Mouse (Mus musculus) kidney, postnatal 10 days (tissue): ENCODE results near the gene Il12rb2.
A peak's percentile ranks its signal among the peaks of the same experiment; 100 is the strongest.

Experiments used
- DNase-seq: peaks from one replicate; pipeline ENCODE4 v3.0.0; 2021; ENCODE audit warnings: mixed read lengths

The Il12rb2 gene

DNA sequence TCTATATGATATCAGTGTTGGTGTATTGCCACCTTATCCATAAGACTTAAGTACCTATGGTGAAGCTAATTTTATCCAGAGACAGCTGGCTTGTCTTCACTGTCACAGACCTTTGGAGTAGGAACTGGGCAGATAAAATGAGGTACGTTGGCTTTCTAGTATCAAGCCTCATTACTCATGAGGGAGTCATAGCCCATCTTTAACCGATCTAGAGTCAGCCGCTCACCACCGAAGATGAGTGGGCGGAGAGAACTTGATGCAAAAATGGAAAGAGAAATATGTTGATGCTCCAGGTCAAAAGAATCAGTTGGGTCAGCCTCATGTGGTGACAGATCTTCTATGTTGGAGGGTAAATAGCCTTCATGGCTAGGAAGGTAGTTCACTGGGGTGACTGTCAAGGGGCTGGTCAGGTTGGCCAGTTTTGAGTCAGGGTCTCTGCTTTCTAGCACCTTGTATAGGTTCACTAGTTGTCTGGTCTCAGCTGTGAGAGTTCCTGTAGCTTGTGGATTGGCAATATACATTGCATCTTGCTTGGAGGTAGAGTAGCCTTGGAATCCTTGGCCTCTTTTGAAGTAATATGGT lies 83.9 kb downstream of the Il12rb2 start:
- DNase-seq, result no peak

DNA sequence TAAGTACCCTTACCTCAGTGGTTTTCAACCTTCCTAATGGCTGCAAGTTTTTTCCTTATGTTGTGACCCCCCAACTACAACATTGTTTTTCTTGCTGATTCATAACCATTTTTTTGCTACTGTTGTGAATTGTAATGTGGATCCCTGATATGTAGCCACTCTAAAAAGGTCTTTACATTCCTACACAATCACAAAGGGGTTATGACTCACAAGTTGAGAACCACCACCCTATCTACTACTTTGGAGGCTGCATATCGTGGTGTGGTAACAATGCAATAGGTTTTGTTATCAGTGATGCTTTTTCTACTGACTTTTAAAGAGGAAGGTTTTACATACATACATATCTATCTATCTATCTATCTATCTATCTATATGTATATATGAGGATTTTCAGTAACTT lies 93.1 kb downstream of the Il12rb2 start:
- DNase-seq, result no peak

DNA sequence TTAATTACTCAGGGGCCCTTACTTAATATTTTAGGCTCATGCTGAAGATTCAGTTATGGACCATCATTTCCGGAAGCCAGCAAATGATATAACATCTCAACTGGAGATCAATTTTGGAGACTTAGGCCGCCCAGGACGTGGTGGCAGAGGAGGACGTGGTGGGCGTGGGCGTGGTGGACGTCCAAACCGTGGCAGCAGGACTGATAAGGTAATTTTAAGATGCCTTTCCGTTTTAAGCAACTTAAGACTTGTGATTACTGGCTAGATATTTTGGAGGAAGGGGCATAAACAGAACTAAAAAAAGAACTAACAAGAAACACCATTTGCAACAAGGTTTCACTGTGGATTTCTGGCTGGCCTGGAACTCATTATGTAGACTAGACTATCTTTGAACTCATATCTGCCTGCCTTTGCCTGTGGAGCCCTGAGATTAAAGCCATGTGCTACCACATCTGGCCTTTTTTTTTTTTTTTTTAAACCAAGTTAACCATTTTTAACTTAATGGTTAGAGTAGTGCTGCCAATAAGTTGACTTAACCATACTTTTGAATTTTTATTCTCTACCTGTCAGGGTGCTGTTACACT lies 94.3 kb downstream of the Il12rb2 start:
- DNase-seq, result no peak

DNA sequence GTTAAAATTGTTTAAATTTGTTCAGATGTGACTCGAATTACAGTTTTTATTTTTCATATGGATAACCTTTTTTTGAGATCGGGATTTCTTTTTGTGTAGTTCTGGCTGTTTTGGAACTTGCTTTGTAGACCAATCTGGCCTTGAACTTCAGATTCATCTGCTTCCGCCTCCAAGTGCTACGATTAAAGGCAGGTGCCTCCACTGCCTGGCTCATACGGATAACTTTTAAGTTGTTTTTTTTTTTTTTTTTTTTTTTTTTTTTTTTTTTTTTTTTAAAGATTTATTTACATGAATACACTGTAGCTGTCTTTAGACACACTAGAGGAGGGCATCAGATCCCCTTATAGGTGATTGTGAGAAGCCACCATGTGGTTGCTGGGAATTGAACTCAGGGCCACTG lies 98.0 kb downstream of the Il12rb2 start:
- DNase-seq, result no peak

DNA sequence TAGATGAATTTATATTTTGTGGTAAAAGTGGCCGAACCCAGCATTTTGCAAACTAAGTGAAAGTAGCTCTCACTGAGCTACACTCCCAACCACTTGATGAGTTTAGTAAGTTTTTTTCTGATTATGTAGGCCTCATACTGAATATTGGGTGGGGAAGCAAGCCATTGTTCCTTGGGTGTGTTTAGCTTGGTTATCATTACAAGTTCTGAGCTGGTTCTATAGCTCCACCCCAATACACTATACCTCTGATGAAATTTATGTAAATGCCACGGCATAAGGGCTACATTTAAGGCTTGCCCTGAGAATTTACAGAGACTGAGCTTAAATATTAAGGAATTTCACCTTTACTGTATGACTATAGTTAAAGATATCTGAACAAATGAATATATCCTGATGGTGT lies 106.5 kb downstream of the Il12rb2 start:
- no peak for DNase-seq

DNA sequence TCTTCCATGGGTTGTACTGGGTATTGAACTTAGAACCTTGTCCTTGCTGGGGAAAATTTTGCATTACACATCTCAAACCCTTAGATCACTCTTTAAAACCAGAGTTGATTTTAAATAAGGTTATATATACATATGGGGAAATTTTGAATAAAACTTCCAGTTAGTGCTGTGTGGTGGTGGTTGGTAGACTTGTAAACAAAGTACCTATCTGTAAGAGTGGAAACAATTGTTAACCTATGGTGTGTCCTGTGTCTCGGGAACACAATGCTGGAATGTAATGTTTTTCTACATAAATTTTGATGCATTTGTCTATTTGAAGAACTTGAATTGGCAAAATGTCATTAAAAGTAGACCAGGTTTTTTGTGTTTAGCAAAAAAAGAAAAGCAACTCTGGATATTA lies 107.0 kb downstream of the Il12rb2 start:
- no peak for DNase-seq

DNA sequence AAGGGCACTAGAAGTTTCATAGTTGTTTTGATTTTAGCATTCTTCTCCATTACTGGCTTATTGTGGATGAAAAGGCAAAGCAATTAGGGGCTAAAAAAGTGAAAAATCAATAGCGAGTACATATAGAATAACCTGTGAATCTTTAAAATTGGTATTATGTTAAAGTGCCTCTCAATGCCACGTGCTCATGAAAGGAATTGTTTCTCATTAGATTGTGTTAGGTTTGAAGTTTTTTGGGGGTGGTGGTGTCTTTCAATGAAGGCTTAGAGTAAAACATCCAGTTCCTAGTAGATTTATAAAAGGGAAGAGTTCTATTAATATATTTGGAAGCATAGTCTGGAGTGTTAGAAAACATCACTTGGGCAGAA lies 107.8 kb downstream of the Il12rb2 start:
- no peak for DNase-seq

DNA sequence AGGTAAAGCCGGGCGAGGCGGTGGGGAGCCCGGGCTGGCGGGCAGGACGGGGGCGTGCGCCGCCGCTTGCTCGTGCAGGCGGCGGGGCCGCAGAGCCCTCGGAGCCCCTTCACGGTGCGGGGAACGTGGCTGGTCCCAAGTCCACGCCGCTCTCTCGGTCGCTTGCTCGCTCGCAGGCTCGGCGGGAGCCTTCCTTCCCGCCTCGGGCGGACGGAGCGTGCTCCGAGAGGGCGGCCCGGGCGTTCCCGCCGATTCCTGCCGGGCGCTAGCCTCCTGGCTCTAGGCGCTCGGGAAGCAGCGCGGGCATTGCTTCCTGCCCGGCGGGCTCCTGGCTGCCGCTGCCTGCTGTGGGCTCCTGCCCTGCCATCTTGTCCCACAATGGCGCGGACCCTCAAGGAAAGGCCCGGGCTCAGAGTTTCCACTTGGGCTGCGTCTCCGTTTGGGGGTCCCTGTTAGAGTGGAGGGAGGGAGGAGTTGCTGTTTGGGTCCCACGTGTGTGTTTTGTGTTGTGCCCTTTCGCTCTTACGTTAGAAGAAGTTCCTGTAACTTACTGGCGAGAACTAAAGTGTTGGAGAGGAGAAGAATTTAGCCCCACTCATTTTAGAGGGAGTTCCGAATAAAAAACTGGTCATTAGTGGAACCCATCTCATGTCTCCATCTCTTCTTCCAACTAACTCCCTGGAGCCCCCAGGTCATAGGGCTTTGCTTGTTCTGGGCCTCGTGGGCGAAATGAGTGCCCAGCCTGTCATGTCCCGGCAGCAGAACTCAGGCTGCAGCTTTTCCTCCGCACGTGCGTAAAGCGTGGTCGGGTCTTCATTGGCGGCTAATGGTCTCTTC lies 108.4 kb downstream of the Il12rb2 start:
- DNase-seq, result peak; percentile 63

DNA sequence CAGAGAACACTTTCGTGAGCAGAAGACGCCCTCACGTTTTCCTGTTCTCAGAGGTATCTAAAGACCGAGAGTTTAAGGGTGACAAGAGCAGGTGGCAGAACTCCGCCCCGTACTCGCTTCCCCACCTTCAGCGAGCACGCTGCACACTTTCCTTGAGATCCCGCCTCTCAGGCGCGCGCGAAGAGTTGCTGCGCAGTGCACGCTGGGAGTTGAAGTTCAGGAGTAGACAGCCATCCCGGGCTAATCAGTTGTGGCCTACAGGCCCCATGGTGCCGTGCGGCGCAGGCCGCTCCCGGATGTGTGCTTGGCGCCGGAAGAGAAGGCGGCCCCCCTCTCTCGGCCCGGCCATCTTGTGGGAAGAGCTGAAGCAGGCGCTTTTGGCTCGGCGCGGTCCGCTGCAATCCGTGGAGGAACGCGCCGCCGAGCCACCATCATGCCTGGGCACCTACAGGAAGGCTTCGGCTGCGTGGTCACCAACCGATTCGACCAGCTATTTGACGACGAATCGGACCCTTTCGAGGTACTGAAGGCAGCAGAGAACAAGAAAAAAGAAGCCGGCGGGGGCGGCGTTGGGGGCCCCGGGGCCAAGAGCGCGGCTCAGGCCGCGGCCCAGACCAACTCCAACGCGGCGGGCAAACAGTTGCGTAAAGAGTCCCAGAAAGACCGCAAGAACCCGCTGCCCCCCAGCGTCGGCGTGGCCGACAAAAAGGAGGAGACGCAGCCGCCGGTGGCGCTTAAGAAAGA lies 109.2 kb downstream of the Il12rb2 start:
- peak; percentile 97 for DNase-seq

DNA sequence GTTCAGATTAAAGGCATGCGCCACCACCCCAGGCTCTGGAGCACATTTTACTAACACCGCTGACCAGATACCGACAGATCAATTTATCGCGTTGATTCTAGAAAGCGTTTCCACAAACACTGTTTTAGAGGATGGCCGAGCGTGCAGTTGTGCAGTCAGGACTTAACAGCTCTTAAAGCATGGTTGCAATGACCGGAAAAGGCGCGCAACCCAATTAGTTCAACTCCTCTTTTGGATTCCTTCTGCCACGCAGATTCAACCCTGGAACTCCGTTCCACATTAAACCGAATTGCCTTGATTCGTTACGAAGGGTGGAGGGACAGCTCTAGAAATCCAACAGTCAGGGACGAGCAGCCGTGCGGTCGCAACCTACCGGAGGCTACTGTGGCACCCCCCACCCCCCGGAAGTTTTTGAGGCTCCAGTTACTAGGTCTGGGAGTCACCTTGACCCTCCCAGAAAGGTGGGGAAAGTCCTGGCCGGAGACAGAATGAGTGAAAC lies 109.8 kb downstream of the Il12rb2 start:
- DNase-seq, result no peak

DNA sequence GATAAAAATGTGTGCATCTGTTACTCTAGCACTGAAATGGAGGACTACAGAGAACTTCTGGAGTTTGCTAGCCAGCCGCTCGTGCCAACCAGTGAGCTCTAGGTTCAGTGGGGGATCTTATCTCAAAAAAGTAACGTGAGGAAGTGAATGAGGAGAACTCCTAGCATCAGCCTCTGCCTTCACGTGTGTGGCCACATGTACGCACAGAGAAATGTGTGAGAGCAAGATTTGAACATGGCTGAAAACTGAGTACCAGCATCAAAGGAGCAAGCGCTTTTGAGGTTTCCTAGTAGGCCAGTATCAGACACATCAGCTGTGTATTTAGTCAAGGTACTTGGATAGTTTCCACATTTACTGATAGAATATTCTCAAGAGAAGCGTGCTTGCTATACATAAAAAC lies 111.1 kb downstream of the Il12rb2 start:
- no peak for DNase-seq

DNA sequence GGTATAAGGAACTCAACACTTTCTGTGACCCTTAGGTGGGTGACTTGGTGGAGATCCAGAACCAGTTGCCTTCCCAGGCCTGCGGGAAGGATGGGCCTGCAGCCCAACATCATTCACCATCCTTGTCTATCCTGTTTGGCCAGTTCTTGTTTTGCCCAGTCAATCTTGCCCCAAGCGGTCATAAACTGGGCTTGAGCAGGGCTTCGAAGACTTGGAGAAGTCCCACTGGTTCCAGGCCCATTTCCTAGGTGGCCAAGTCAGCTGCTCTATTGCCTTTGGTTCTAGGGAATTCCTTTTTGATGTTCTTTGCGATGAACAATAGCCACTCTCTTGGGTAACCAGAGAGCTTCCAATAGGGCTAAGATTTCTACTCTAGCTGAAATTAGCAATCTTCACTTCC lies 124.9 kb downstream of the Il12rb2 start:
- no peak for DNase-seq

DNA sequence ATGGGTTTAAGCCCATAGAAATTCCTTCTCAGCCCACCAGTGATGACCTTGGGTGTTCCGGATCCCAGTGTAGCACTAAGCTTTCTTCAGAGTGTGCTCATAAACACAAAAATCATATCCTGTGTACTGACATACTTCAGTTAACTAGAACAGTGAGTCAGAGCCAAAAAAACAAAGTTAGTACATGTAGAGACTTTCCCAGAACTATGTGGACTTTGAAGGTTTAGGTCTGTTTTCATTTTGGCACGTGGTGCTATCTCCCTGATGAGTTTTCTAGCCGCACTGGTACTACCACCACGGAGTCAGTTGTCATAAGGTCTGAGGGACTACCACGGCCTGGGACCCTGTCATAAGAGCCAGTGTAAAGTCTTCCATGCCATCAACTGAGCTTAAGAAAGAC lies 131.5 kb downstream of the Il12rb2 start:
- DNase-seq, result no peak

DNA sequence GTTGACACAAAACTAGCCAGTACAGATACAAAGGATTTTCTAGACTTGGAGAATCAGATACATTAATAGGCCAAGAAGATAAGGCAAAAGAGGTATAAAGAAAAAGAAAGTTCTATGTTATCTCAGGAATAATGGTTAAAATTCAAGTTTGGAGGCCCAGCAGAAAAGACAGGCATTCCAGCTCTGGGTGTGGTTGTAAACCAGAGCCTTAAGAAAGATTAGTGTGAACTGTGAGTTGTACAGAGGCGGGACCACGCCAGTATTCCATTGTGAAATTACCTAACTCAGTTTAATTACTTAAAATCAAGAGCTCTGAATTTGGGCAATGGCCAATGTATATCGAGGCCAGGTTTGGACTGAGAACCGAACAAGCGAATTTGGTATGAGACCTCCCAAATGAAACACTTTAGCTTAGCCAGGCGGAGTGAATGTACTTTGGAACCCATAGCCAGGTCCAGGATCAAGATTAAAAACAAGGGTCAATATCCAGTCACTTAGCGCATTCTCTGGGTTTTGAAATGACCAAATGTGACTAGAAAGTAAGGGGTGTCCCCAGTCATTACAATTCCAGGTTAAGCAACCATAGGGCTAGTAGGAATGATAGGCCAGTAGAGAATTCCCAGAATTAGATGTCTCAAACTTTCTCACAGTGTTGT lies 132.1 kb downstream of the Il12rb2 start:
- DNase-seq, result no peak
